Mouse (Mus musculus) cortical plate, adult 2 months (tissue): ENCODE data around the gene Rplp1.

Experiments
- CTCF ChIP-seq: fragments of 200-500 bp; IDR thresholded peaks from 2 replicates; pipeline ENCODE4 v1.5.1; 2011; ENCODE audit warnings: mild to moderate bottlenecking, control low read depth, low read length; ENCODE audit not compliant: insufficient read depth; ENCODE audit errors: extremely low read depth
- POLR2A ChIP-seq: fragments of 200-500 bp; IDR thresholded peaks from 2 replicates; pipeline ENCODE4 v1.6.1; 2011; ENCODE audit warnings: mild to moderate bottlenecking, low read length, control low read depth; ENCODE audit not compliant: insufficient read depth; ENCODE audit errors: extremely low read depth

DNA sequence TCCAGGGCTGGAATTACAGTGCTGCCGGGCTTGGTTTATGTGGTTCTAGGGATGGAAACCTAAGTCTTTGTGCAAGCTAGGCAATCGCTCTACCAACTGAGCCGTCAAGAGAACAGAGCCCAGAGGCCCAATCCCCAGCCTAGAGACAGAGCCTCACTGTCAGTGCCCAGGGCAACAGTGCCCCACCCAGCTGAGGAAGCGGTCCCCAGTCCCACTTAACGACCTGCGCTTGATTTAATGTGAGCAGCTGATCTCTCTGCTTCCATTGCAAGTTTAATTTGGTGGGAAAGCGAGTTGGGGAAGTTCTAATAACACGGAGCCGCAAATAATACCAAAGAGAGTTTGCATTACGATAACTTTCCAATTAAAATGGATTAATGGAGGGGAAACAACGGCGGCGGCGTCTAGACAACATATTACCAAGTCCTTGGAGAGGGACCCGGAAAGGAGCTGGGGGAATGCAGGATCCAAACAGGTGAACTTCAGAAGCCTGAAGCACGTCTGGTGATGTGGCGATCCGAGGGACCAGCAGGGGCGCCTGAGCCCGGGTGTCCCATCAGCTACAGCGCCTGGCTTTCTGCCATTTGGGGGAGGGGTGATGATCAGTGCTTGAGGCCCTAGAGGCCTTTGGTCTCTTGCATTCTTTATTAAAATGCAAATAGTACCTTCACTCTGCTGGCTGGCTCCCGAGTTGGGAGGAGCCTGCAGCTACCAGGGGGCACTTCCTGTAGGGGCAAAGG is 36.8 kb downstream of the Rplp1 start:
- no peak for TF ChIP-seq CTCF
- no peak for TF ChIP-seq POLR2A
